Comparison of ENCODE assay signal across 12 mouse cellular contexts in genomic region chr7:53872480-53873200, GRCm38 (mm10).
DNase-seq lines count a peak whose midpoint lies in the region; ATAC-seq and TF ChIP-seq lines count a peak whose summit lies in the region.
"Had no signal": no experiment of that assay in that cellular context is flagged by ENCODE, and none has a peak within 500 bp of the region (broad histone marks: within the 10 kb centered on the region; RNA-seq: fewer than 3 reads in every experiment).

No protein-coding gene starts in this region.

- H3K27me3 ChIP-seq in Patski = no peaks in the 10 kb centered on the region
- H3K27me3 ChIP-seq: embryonic facial prominence, embryonic 15.5 days; limb, embryonic 12.5 days had no signal

- TF ChIP-seq CTCF in Patski (IDR thresholded peaks at IDR 0.05) = no peak

- DNase-seq in Patski (ENCODE audit: low read depth, low spot score) = no peak
- peak; percentile 19 for DNase-seq in embryo, embryonic 10.5 days (ENCODE audit: low spot score)
- peak; percentile 41 for DNase-seq in kidney, adult 11 months
- peak; percentile 2 for DNase-seq in mesoderm, embryonic 11.5 days (ENCODE audit: low read depth, low spot score)
- no peak for DNase-seq in urinary bladder, postnatal 14 days (ENCODE audit: low spot score)
- no peak for DNase-seq in layer of hippocampus, postnatal 10 days (ENCODE audit: low spot score in 2 of 2)
- DNase-seq in urinary bladder, postnatal 10 days (ENCODE audit: low spot score) = no peak
- DNase-seq: gastrocnemius, adult 2 months; heart, postnatal 10 days; lung, embryonic 14.5 days had no signal

- in situ Hi-C loops in Patski (cut with MboI; ENCODE audit: low pct_unique_long_range_greater_than_20kb) = no loop called here

- CTCF ChIA-PET in Patski (lab: Charles Lee) = interaction anchor here (3.1 kb wide), 1 partner anchor 19 kb away, joined by 15 read pairs; no protein-coding TSS in a partner anchor

- POLR2A ChIA-PET in Patski (lab: Charles Lee) = no interaction called here

- ATAC-seq in Patski = peak; percentile 95

Comparison
In these comparisons a context has a peak if more than half of its experiments do, and no peak if none do; other contexts are left out.
1. DNase-seq: peak in embryo, embryonic 10.5 days (single experiment), kidney, adult 11 months (single experiment) and mesoderm, embryonic 11.5 days (single experiment); none in Patski (single experiment), urinary bladder, postnatal 14 days (single experiment), layer of hippocampus, postnatal 10 days (0 of 2) and urinary bladder, postnatal 10 days (single experiment).